Mouse (Mus musculus) liver, embryonic 18 days (tissue): ENCODE results near the gene AI481877. TPM values are rescaled to one million over a fixed set of nuclear protein-coding genes. Genes with fewer than 3 reads are reported as not detected.

ENCODE experiments used
- polyA plus RNA-seq: library from polyadenylated mRNA; depleted of rRNA; stranded (reverse); fragments of >200 nt; gene quantifications from 2 replicates; pipeline ENCODE4 v1.2.3, GENCODE M21; 2012; rRNA removed

Gene AI481877
- polyA plus RNA-seq = not detected in 2 replicates

GRCm38 (mm10) chr4:59138507-59139033 is at the start of gene AI481877:
AI481877 (minus strand) TSS chr4:59138983.

GRCm38 (mm10) chr4:59034918-59035785 is 103.6 kb downstream of the AI481877 start, which contains the start of gene Gng10:
Gng10 (plus strand) TSS chr4:59035088.

GRCm38 (mm10) chr4:59002948-59003805 is 135.6 kb downstream of the AI481877 start, which contains the start of gene Gm20503:
Gm20503 (plus strand) TSS chr4:59003210.

GRCm38 (mm10) chr4:58994762-58995161 is 144.0 kb downstream of the AI481877 start, which contains the start of gene Dnajc25:
Dnajc25 (plus strand) TSS chr4:58995062.

Other genes starting within 250 kb of the AI481877 start
- 8.6 TPM in 2 replicates for gene Ecpas, start 226.2 kb downstream of the AI481877 start, polyA plus RNA-seq
- 0.07 and 0.13 TPM in 2 replicates for gene Zkscan16, start 195.4 kb downstream of the AI481877 start, polyA plus RNA-seq
- gene Ptgr1, start 151.9 kb downstream of the AI481877 start, polyA plus RNA-seq = 6.6 and 7.4 TPM in 2 replicates
- gene Dnajc25, start 143.9 kb downstream of the AI481877 start, polyA plus RNA-seq = 3.5 and 3.6 TPM in 2 replicates
- gene Gm20503, start 135.8 kb downstream of the AI481877 start, polyA plus RNA-seq = not detected in 2 replicates
- gene Gng10, start 103.9 kb downstream of the AI481877 start, polyA plus RNA-seq = 10.5 and 11.0 TPM in 2 replicates
- gene Ugcg, start 50.3 kb upstream of the AI481877 start, polyA plus RNA-seq = 17.9 and 18.1 TPM in 2 replicates